Mouse (Mus musculus) lung, postnatal 36 days (tissue): ENCODE measurements around the gene Rarb.

Source experiments
- DNase-seq: peaks from one replicate; pipeline ENCODE4 v3.0.0; 2022; ENCODE audit warnings: mixed read lengths

The Rarb gene

DNA sequence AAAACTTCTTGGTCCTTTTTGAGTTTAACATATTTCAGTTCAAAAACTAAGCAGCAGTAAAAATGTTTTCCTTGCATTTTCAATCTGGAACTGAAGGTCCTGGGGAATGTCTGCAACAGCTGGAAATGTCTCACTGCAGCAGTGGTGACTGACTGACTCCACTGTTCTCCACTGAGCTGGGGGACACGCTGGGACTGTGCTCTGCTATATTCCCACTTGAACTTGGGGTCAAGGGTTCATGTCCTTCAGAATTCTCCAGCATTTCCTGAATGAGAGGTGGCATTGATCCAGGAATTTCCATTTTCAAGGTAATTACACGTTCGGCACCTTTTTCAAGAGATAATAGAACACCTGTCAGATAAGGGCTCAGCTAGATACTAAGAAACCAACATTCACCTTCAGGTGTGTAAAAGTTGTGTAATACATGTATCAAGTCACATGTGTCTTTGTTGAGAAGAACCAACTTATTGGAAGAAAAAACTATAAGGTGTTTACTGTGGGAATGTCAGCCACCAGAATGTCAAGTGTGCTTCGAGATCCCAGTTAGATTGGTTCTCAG is 386.9 kb downstream of the Rarb start:
- peak; percentile 33 for DNase-seq

DNA sequence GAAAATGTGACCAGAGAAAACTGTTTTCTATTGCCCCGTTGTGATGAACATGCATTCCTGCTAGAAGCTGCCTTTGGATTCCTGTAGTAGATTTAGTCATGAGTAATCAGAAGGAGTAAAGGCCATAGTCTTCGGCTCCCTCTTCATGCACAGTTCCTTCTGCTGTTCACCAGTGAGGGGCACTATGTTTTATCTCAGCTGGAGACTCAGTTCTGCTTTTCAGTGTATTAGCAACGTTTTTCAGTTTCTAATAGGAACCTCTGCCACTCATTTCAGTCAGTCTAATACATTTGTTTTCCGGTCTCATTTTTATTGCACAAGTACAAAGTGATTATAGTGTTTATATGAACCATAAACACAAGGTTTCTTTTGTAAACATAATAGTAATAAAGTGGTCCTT is 391.4 kb downstream of the Rarb start:
- DNase-seq = no peak

- DNase-seq = no peak
Observed at GRCm38 (mm10) chr14:16414163-16414562, 404.8 kb downstream of the Rarb start.

- no peak for DNase-seq
Observed at GRCm38 (mm10) chr14:16405187-16405586, 413.8 kb downstream of the Rarb start.

DNA sequence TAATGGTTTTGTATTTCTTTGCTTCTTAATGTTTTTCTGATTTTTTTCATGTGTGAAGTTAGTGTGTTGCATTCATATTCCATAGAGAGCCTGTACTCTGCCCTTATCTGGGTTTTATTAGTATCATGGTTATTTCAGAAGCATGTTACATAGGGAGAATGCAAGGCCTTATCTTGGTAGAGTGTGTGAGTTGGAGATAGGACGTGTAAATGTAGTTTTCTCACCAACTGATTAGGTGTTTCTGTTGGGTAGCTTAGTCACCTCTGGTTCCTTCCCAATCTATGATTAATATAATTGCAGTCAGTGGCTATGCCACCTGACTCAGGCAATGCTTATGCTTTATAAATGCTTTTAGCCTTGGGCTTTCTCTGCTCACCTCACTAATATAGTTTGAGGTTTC is 434.2 kb downstream of the Rarb start:
- DNase-seq = no peak
